Mouse (Mus musculus) ES-E14 (cell line): ENCODE data around the gene Msi2. TPM values are rescaled to one million over a fixed set of nuclear protein-coding genes. Genes with fewer than 3 reads are reported as not detected.

ENCODE experiments used
- DNase-seq: peaks from one replicate; pipeline ENCODE4 v3.0.0-alpha.2; 2013; ENCODE audit warnings: low read depth, low spot score
- H3K27ac ChIP-seq: 2 replicates; pipeline ENCODE4 v1.5.1; 2012; ENCODE audit warnings: low read depth, mild to moderate bottlenecking, low read length, moderate library complexity, mixed read lengths; ENCODE audit not compliant: poor library complexity, insufficient read depth, severe bottlenecking
- H3K36me3 ChIP-seq: 2 replicates; pipeline ENCODE4 v1.6.1; 2012; ENCODE audit warnings: mild to moderate bottlenecking, low read length, moderate library complexity, mixed read lengths; ENCODE audit not compliant: control insufficient read depth, poor library complexity, insufficient read depth, severe bottlenecking
- H3K4me1 ChIP-seq, 2 experiments: fragments of 150-350 bp in 1 of 2; sonication (generic) in 1 of 2; 2 replicates each; pipeline ENCODE4 v1.6.1; 2012; ENCODE audit warnings: low read length in 2 of 2, mild to moderate bottlenecking in 1 of 2, mixed read lengths in 1 of 2; ENCODE audit not compliant: control insufficient read depth in 2 of 2, insufficient read depth in 2 of 2, poor library complexity in 1 of 2
- H3K4me3 ChIP-seq, 2 experiments: fragments of 150-350 bp in 1 of 2; sonication (generic) in 1 of 2; 2 replicates each; pipeline ENCODE4 v1.5.1; 2012; ENCODE audit warnings: low read length in 2 of 2, low read depth in 1 of 2, mild to moderate bottlenecking in 1 of 2, mixed read lengths in 1 of 2; ENCODE audit not compliant: insufficient read depth in 1 of 2, poor library complexity in 1 of 2, severe bottlenecking in 1 of 2
- H3K9ac ChIP-seq: 2 replicates; pipeline ENCODE4 v1.6.1; 2012; ENCODE audit warnings: low read depth, mild to moderate bottlenecking, low read length, mixed read lengths; ENCODE audit not compliant: poor library complexity, insufficient read depth, severe bottlenecking
- H3K9me3 ChIP-seq: fragments of 150-350 bp; sonication (generic); 2 replicates; pipeline ENCODE4 v1.6.1; 2012; ENCODE audit warnings: low read depth, mild to moderate bottlenecking, low read length; ENCODE audit not compliant: control insufficient read depth, insufficient read depth
- CHD2 ChIP-seq: IDR thresholded peaks from 2 replicates; pipeline ENCODE4 v1.6.1; 2014; ENCODE audit warnings: mild to moderate bottlenecking, low read depth, low read length, inconsistent platforms
- HCFC1 ChIP-seq: IDR thresholded peaks from 2 replicates; pipeline ENCODE4 v1.6.1; 2012; ENCODE audit warnings: low read length, inconsistent platforms, borderline replicate concordance; ENCODE audit not compliant: insufficient read depth
- MAFK ChIP-seq: IDR thresholded peaks from 2 replicates; pipeline ENCODE4 v1.6.1; 2014; ENCODE audit warnings: mild to moderate bottlenecking, low read depth, low read length, inconsistent platforms; ENCODE audit not compliant: insufficient read depth
- ZC3H11A ChIP-seq: IDR thresholded peaks from 2 replicates; pipeline ENCODE4 v1.6.1; 2012; ENCODE audit warnings: low read depth, mild to moderate bottlenecking, inconsistent platforms, low read length, borderline replicate concordance
- ZNF384 ChIP-seq: IDR thresholded peaks from 2 replicates; pipeline ENCODE4 v1.6.1; 2012; ENCODE audit warnings: low read depth, low read length, inconsistent platforms
- in situ Hi-C, 2 experiments: fragments of 600-800 bp; cut with MboI; formaldehyde crosslinking; loops; one replicate each; pipeline ENCODE4 v1.15.1; 2025; ENCODE audit warnings: low sequenced_read_pairs in 2 of 2, inconsistent platforms in 1 of 2; ENCODE audit not compliant: unreplicated experiment in 2 of 2
- total RNA-seq: library from RNA; depleted of rRNA; stranded (reverse); fragments of 300-350 nt; gene quantifications from 2 replicates; pipeline ENCODE4 v1.2.3, GENCODE M21; 2012

The Msi2 gene
- total RNA-seq, 1 experiment = 66.4 TPM

- Histone ChIP-seq H3K9ac (no peak overlapping the region), H3K36me3 (peaks cover 15% of the 10 kb centered on the region), H3K27ac (no peak overlapping the region), H3K4me1 (peaks cover 2 to 8% of the 10 kb centered on the region in 2 experiments; a peak in 3 of 4 replicates), H3K9me3 (no peaks in the 10 kb centered on the region), H3K4me3 (no peak overlapping the region)
- in situ Hi-C loops = no loop called here
- TF ChIP-seq ZC3H11A (no peak), ZNF384 (no peak), CHD2 (no peak), HCFC1 (no peak), MAFK (no peak)
- no peak for DNase-seq
Measured at GRCm38 (mm10) chr11:88649009-88649408, 69.3 kb downstream of the Msi2 start.

GRCm38 (mm10) chr11:88648407-88648806 lies 69.9 kb downstream of the Msi2 start:
- TF ChIP-seq ZC3H11A (no peak), ZNF384 (no peak), MAFK (no peak), HCFC1 (no peak)
- no peak for DNase-seq
- peaks cover 2 to 8% of the 10 kb centered on the region in 2 experiments; a peak in 3 of 4 replicates for H3K4me1 ChIP-seq
- no peak overlapping the region for H3K27ac ChIP-seq
- no peaks in the 10 kb centered on the region for H3K9me3 ChIP-seq
- in situ Hi-C loops = no loop called here
- H3K36me3 ChIP-seq = peaks cover 15% of the 10 kb centered on the region
- H3K4me3 ChIP-seq = no peak overlapping the region
- H3K9ac ChIP-seq = no peak overlapping the region

GRCm38 (mm10) chr11:88646493-88646892 lies 71.8 kb downstream of the Msi2 start:
- Histone ChIP-seq H3K9me3 (no peaks in the 10 kb centered on the region), H3K27ac (no peak overlapping the region), H3K9ac (no peak overlapping the region), H3K36me3 (peaks cover 15% of the 10 kb centered on the region), H3K4me3 (no peak overlapping the region), H3K4me1 (peaks cover 2 to 8% of the 10 kb centered on the region in 2 experiments; a peak in 3 of 4 replicates)
- DNase-seq = no peak
- TF ChIP-seq MAFK (no peak), ZC3H11A (no peak), HCFC1 (no peak), CHD2 (no peak), ZNF384 (no peak)
- in situ Hi-C loops = no loop called here

GRCm38 (mm10) chr11:88645821-88646220 lies 72.5 kb downstream of the Msi2 start:
- Histone ChIP-seq H3K4me1 (peaks cover 0 to 8% of the 10 kb centered on the region in 2 experiments; a peak in 3 of 4 replicates), H3K36me3 (peaks cover 15% of the 10 kb centered on the region), H3K27ac (no peak overlapping the region), H3K4me3 (no peak overlapping the region), H3K9me3 (no peaks in the 10 kb centered on the region), H3K9ac (no peak overlapping the region)
- TF ChIP-seq CHD2 (no peak), MAFK (no peak), ZNF384 (no peak), HCFC1 (no peak), ZC3H11A (no peak)
- DNase-seq = no peak
- in situ Hi-C loops = no loop called here

GRCm38 (mm10) chr11:88644719-88645118 lies 73.6 kb downstream of the Msi2 start:
- no peaks in the 10 kb centered on the region for H3K9me3 ChIP-seq
- no peak for DNase-seq
- no peak overlapping the region for H3K9ac ChIP-seq
- in situ Hi-C loops = no loop called here
- H3K4me3 ChIP-seq = no peak overlapping the region
- peaks cover under 1 to 8% of the 10 kb centered on the region in 2 experiments; a peak in 3 of 4 replicates for H3K4me1 ChIP-seq
- no peak for TF ChIP-seq CHD2
- no peak for TF ChIP-seq ZNF384
- TF ChIP-seq HCFC1 = no peak
- no peak for TF ChIP-seq ZC3H11A
- TF ChIP-seq MAFK = no peak
- peaks cover 15% of the 10 kb centered on the region for H3K36me3 ChIP-seq
- no peak overlapping the region for H3K27ac ChIP-seq
